Comparison of ENCODE assay signal across 17 mouse cellular contexts in the genomic region with DNA sequence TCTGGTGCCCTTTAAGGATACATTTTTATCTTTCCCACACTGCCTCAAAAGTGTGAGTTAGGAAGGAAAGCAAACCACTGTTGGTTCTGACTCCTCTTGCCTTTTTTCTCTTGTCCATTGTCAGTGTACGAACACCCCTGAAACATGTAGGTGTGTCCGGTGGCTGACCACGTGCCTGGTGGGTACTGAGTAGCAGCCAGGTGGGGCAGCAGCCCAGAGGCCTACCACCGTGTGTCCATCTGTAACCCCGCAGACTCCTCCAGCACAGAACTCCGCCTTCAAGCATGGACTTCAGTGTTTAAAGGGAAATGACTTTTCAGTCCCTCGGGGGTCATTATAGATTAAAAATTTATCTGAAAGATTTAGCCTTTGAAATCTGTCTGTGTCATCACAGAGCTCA. TPM values are rescaled to one million over a fixed set of nuclear protein-coding genes. Genes with fewer than 3 reads are reported as not detected.
DNase-seq lines count a peak whose midpoint lies in the region; ATAC-seq and TF ChIP-seq lines count a peak whose summit lies in the region.
"Had no signal": no experiment of that assay in that cellular context is flagged by ENCODE, and none has a peak within 500 bp of the region (broad histone marks: within the 10 kb centered on the region; RNA-seq: fewer than 3 reads in every experiment).

No protein-coding gene starts in this region.

- DNase-seq in hindbrain, embryonic 11.5 days (ENCODE audit: low spot score), result no peak
- DNase-seq in brain, adult 2 months (ENCODE audit: low read depth, low spot score), result peak; percentile 96
- peak; percentile 86 to 94 for DNase-seq in cerebellum, adult 2 months
- DNase-seq in hindbrain, postnatal 0 days (ENCODE audit: low spot score), result peak; percentile 14
- no peak for DNase-seq in thymus, adult 2 months
- DNase-seq in forebrain, embryonic 10.5 days (ENCODE audit: extremely low spot score, low spot score), result no peak
- no peak for DNase-seq in heart, postnatal 4 days
- DNase-seq: adrenal gland, postnatal 36 days; liver, postnatal 0 days; thymus, postnatal 14 days had no signal

- ATAC-seq in hindbrain, embryonic 15.5 days (ENCODE audit: low FRiP score, low read depth), result no peak
- no peak for ATAC-seq in hindbrain, embryonic 11.5 days (ENCODE audit: low FRiP score)
- 0 out of 2 replicates have a peak, but pooled peaks have one; percentile 47 for ATAC-seq in hindbrain, postnatal 0 days
- ATAC-seq: inflammation-experienced regulatory T-cells, adult 6 months; liver, postnatal 0 days had no signal

- H3K9ac ChIP-seq in hindbrain, embryonic 15.5 days, result no peak overlapping the region
- no peak overlapping the region for H3K9ac ChIP-seq in hindbrain, embryonic 11.5 days (ENCODE audit: low read depth, low read length)
- H3K9ac ChIP-seq in hindbrain, postnatal 0 days (replicated peaks; ENCODE audit: low read length), result no peak overlapping the region
- H3K9ac ChIP-seq: heart, embryonic 15.5 days; liver, postnatal 0 days; stomach, embryonic 15.5 days had no signal

- H3K27me3 ChIP-seq in hindbrain, embryonic 15.5 days, result no peaks in the 10 kb centered on the region
- no peaks in the 10 kb centered on the region for H3K27me3 ChIP-seq in hindbrain, embryonic 11.5 days (ENCODE audit: control insufficient read depth, insufficient read depth, low read length)
- H3K27me3 ChIP-seq in cerebellum, adult 2 months (ENCODE audit: control insufficient read depth, insufficient read depth, low read length), result no peaks in the 10 kb centered on the region
- H3K27me3 ChIP-seq in hindbrain, postnatal 0 days (ENCODE audit: insufficient read depth, low read length), result no peaks in the 10 kb centered on the region
- no peaks in the 10 kb centered on the region for H3K27me3 ChIP-seq in thymus, adult 2 months (ENCODE audit: control insufficient read depth, insufficient read depth, low read length)
- no peaks in the 10 kb centered on the region; the same call in 1 of the 2 replicates for H3K27me3 ChIP-seq in forebrain, embryonic 10.5 days (ENCODE audit: poor library complexity, severe bottlenecking)
- H3K27me3 ChIP-seq: heart, embryonic 15.5 days; stomach, embryonic 15.5 days had no signal

- no peak for TF ChIP-seq CTCF in cerebellum, adult 2 months (IDR thresholded peaks at IDR 0.05; ENCODE audit: borderline replicate concordance, insufficient read depth, low read depth, low read length)
- TF ChIP-seq CTCF in hindbrain, postnatal 0 days (IDR thresholded peaks at IDR 0.05; ENCODE audit: low read depth), result no peak
- no peak for TF ChIP-seq CTCF in thymus, adult 2 months (IDR thresholded peaks at IDR 0.05; ENCODE audit: borderline replicate concordance, control insufficient read depth, extremely low read depth, insufficient read depth, low read length, poor library complexity)

- H3K4me1 ChIP-seq in hindbrain, embryonic 15.5 days (replicated peaks), result peaks cover 26% of the 10 kb centered on the region
- H3K4me1 ChIP-seq in hindbrain, embryonic 11.5 days (replicated peaks; ENCODE audit: control insufficient read depth, insufficient read depth, low read length), result no peaks in the 10 kb centered on the region
- peaks cover 31% of the 10 kb centered on the region for H3K4me1 ChIP-seq in cerebellum, adult 2 months (ENCODE audit: control insufficient read depth, insufficient read depth, low read length)
- peaks cover 14% of the 10 kb centered on the region for H3K4me1 ChIP-seq in hindbrain, postnatal 0 days (ENCODE audit: insufficient read depth, low read length)
- H3K4me1 ChIP-seq in thymus, adult 2 months (replicated peaks; ENCODE audit: control insufficient read depth, insufficient read depth, low read length), result no peaks in the 10 kb centered on the region
- peaks cover 32% of the 10 kb centered on the region for H3K4me1 ChIP-seq in forebrain, embryonic 10.5 days
- H3K4me1 ChIP-seq: stomach, embryonic 15.5 days had no signal

- 52% methylated on average over 7 of the region's 7 CpGs for WGBS in hindbrain, embryonic 15.5 days
- 62% methylated on average over 7 of the region's 7 CpGs for WGBS in hindbrain, embryonic 11.5 days
- 6% methylated on average over 7 of the region's 7 CpGs for WGBS in cerebellum, adult 2 months
- WGBS in hindbrain, postnatal 0 days, result 50% methylated on average over 7 of the region's 7 CpGs
- 95% methylated on average over 7 of the region's 7 CpGs for whole genome bisulfite sequencing in thymus, adult 2 months
- 58% methylated on average over 7 of the region's 7 CpGs for WGBS in forebrain, embryonic 10.5 days

- no peak overlapping the region for H3K4me2 ChIP-seq in hindbrain, embryonic 15.5 days
- no peak overlapping the region for H3K4me2 ChIP-seq in hindbrain, embryonic 11.5 days (replicated peaks; ENCODE audit: low read depth, low read length)
- H3K4me2 ChIP-seq in hindbrain, postnatal 0 days (ENCODE audit: low read depth, low read length), result no peak overlapping the region
- H3K4me2 ChIP-seq: heart, embryonic 15.5 days; stomach, embryonic 15.5 days had no signal

- H3K4me3 ChIP-seq in hindbrain, embryonic 15.5 days, result no peak overlapping the region
- H3K4me3 ChIP-seq in hindbrain, embryonic 11.5 days (ENCODE audit: low read depth, low read length), result no peak overlapping the region
- no peak overlapping the region for H3K4me3 ChIP-seq in cerebellum, adult 2 months (replicated peaks; ENCODE audit: insufficient read depth, low read depth, low read length)
- no peak overlapping the region for H3K4me3 ChIP-seq in hindbrain, postnatal 0 days (ENCODE audit: low read length)
- no peak overlapping the region for H3K4me3 ChIP-seq in thymus, adult 2 months (ENCODE audit: control insufficient read depth, insufficient read depth, low read length)
- H3K4me3 ChIP-seq in forebrain, embryonic 10.5 days, result no peak overlapping the region
- H3K4me3 ChIP-seq: heart, embryonic 15.5 days; myocyte; stomach, embryonic 15.5 days had no signal

- no peak for TF ChIP-seq POLR2A in cerebellum, adult 2 months (IDR thresholded peaks at IDR 0.05; ENCODE audit: borderline replicate concordance, insufficient read depth, low read length)
- no peak for TF ChIP-seq POLR2A in thymus, adult 2 months (IDR thresholded peaks at IDR 0.05; ENCODE audit: control insufficient read depth, extremely low read depth, insufficient read depth, low read length, poor library complexity)

- peak overlapping the region; percentile 56; the same call in 1 of the 2 replicates for H3K27ac ChIP-seq in hindbrain, embryonic 15.5 days (replicated peaks)
- no peak overlapping the region for H3K27ac ChIP-seq in hindbrain, embryonic 11.5 days (ENCODE audit: low read depth, low read length)
- H3K27ac ChIP-seq in cerebellum, adult 2 months (ENCODE audit: insufficient read depth, low read length), result peak overlapping the region; percentile 79
- H3K27ac ChIP-seq in hindbrain, postnatal 0 days, result peak overlapping the region; percentile 77
- no peak overlapping the region for H3K27ac ChIP-seq in thymus, adult 2 months (ENCODE audit: control insufficient read depth, insufficient read depth, low read length)
- no peak overlapping the region for H3K27ac ChIP-seq in forebrain, embryonic 10.5 days
- H3K27ac ChIP-seq: heart, embryonic 15.5 days; kidney, postnatal 0 days; macrophage; stomach, embryonic 15.5 days had no signal

- no peaks in the 10 kb centered on the region for H3K36me3 ChIP-seq in hindbrain, embryonic 15.5 days
- H3K36me3 ChIP-seq in hindbrain, embryonic 11.5 days (ENCODE audit: control insufficient read depth, insufficient read depth, low read length), result no peaks in the 10 kb centered on the region
- no peaks in the 10 kb centered on the region for H3K36me3 ChIP-seq in hindbrain, postnatal 0 days (ENCODE audit: insufficient read depth, low read length)
- no peaks in the 10 kb centered on the region; the same call in 1 of the 2 replicates for H3K36me3 ChIP-seq in thymus, adult 2 months (ENCODE audit: control insufficient read depth, insufficient read depth, low read length)
- peaks cover 5% of the 10 kb centered on the region; the same call in 1 of the 2 replicates for H3K36me3 ChIP-seq in forebrain, embryonic 10.5 days (replicated peaks)
- H3K36me3 ChIP-seq: stomach, embryonic 15.5 days had no signal

- no peaks in the 10 kb centered on the region for H3K9me3 ChIP-seq in hindbrain, embryonic 15.5 days
- H3K9me3 ChIP-seq in hindbrain, embryonic 11.5 days (ENCODE audit: control insufficient read depth, low read length), result no peaks in the 10 kb centered on the region
- H3K9me3 ChIP-seq in hindbrain, postnatal 0 days (ENCODE audit: low read length), result no peaks in the 10 kb centered on the region
- no peaks in the 10 kb centered on the region for H3K9me3 ChIP-seq in forebrain, embryonic 10.5 days
- H3K9me3 ChIP-seq: heart, embryonic 15.5 days; stomach, embryonic 15.5 days had no signal

RNA-seq across cellular contexts. Expression of gene Hbp1, which starts 52.9 kb away (rescaled TPM):
- polyA plus RNA-seq in hindbrain, embryonic 15.5 days (2015; fragmentation: Nextera tagmentation; extraction: Ambion mirVana), result 47.1 and 48.2 TPM in 2 replicates
- 102 and 104 TPM in 2 replicates for polyA plus RNA-seq in hindbrain, embryonic 11.5 days (2014; fragmentation: Nextera tagmentation; extraction: Ambion mirVana)
- polyA plus RNA-seq in cerebellum, adult 2 months (2012; rRNA removed), result 43.5 and 46.2 TPM in 2 replicates
- 49.7 and 50.5 TPM in 2 replicates for total RNA-seq in hindbrain, postnatal 0 days (2014; rRNA removed)
- 40.3 and 41.9 TPM in 2 replicates for polyA plus RNA-seq in hindbrain, postnatal 0 days (2015; fragmentation: Nextera tagmentation; extraction: Ambion mirVana)
- polyA plus RNA-seq in thymus, adult 2 months (2012; rRNA removed), result 74.9 and 94.9 TPM in 2 replicates
- 69.6 and 70.4 TPM in 2 replicates for polyA plus RNA-seq in forebrain, embryonic 10.5 days (2016; fragmentation: Nextera tagmentation; extraction: Ambion mirVana)
- 10 to 100 TPM; 65.5 to 66.2 TPM for total RNA-seq in heart, postnatal 4 days (2021)

Comparison
In these comparisons a context has a peak if more than half of its experiments do, and no peak if none do; other contexts are left out.
1. H3K27ac ChIP-seq: peak in hindbrain, embryonic 15.5 days (single experiment), cerebellum, adult 2 months (single experiment) and hindbrain, postnatal 0 days (single experiment); none in hindbrain, embryonic 11.5 days (single experiment), thymus, adult 2 months (single experiment) and forebrain, embryonic 10.5 days (single experiment).
2. DNase-seq: peak in brain, adult 2 months (single experiment), cerebellum, adult 2 months (2 of 2) and hindbrain, postnatal 0 days (single experiment); none in hindbrain, embryonic 11.5 days (single experiment), thymus, adult 2 months (single experiment), forebrain, embryonic 10.5 days (single experiment) and heart, postnatal 4 days (single experiment).